Mouse (Mus musculus) hindbrain, embryonic 14.5 days (tissue): ENCODE results near the gene Klk1b9. TPM values are rescaled to one million over a fixed set of nuclear protein-coding genes. Genes with fewer than 3 reads are reported as not detected.

Experiments
- polyA plus RNA-seq: library from polyadenylated mRNA; unstranded; fragments of >200 nt; fragmentation: Nextera tagmentation; extraction: Ambion mirVana; gene quantifications from 2 replicates; pipeline ENCODE4 v1.2.1, GENCODE M21; 2014

The Klk1b9 gene
- polyA plus RNA-seq, 1 experiment from 2014 or later: not detected

Other genes starting within 250 kb of the Klk1b9 start
- gene Klk12, start 207.2 kb upstream of the Klk1b9 start, polyA plus RNA-seq: not detected in 2 replicates
- gene Klk11, start 201.5 kb upstream of the Klk1b9 start, polyA plus RNA-seq: not detected in 2 replicates
- not detected in 2 replicates for gene Klk10, start 195.0 kb upstream of the Klk1b9 start, polyA plus RNA-seq
- gene Klk9, start 184.2 kb upstream of the Klk1b9 start, polyA plus RNA-seq: not detected in 2 replicates
- 12.1 and 12.5 TPM in 2 replicates for gene Klk8, start 178.5 kb upstream of the Klk1b9 start, polyA plus RNA-seq
- gene Klk7, start 164.8 kb upstream of the Klk1b9 start, polyA plus RNA-seq: not detected in 2 replicates
- gene Klk6, start 151.6 kb upstream of the Klk1b9 start, polyA plus RNA-seq: not detected in 2 replicates
- gene Klk5, start 134.1 kb upstream of the Klk1b9 start, polyA plus RNA-seq: not detected in 2 replicates
- 3.0 and 4.5 TPM in 2 replicates for gene Klk4, start 94.9 kb upstream of the Klk1b9 start, polyA plus RNA-seq
- not detected in 2 replicates for gene Klk15, start 42.3 kb upstream of the Klk1b9 start, polyA plus RNA-seq
- not detected in 2 replicates for gene Klk1b8, start 25.4 kb upstream of the Klk1b9 start, polyA plus RNA-seq
- gene Klk1b1, start 9.3 kb upstream of the Klk1b9 start, polyA plus RNA-seq: not detected in 2 replicates
- gene Klk1b11, start 19.8 kb downstream of the Klk1b9 start, polyA plus RNA-seq: not detected in 2 replicates
- not detected in 2 replicates for gene Klk1b26, start 36.1 kb downstream of the Klk1b9 start, polyA plus RNA-seq
- not detected in 2 replicates for gene Klk1b27, start 76.2 kb downstream of the Klk1b9 start, polyA plus RNA-seq
- not detected in 2 replicates for gene Klk1b21, start 126.3 kb downstream of the Klk1b9 start, polyA plus RNA-seq
- not detected in 2 replicates for gene Klk1b22, start 136.6 kb downstream of the Klk1b9 start, polyA plus RNA-seq
- gene Klk1b16, start 160.7 kb downstream of the Klk1b9 start, polyA plus RNA-seq: not detected in 2 replicates
- gene Klk1b24, start 212.2 kb downstream of the Klk1b9 start, polyA plus RNA-seq: not detected in 2 replicates
- gene Klk1b3, start 222.1 kb downstream of the Klk1b9 start, polyA plus RNA-seq: not detected in 2 replicates
- not detected in 2 replicates for gene Klk1b4, start 231.4 kb downstream of the Klk1b9 start, polyA plus RNA-seq
- not detected in 2 replicates for gene Klk1b5, start 239.9 kb downstream of the Klk1b9 start, polyA plus RNA-seq
- not detected in 2 replicates for gene Klk1, start 249.3 kb downstream of the Klk1b9 start, polyA plus RNA-seq